24 mouse cellular contexts compared by ENCODE assay signal in the genomic region with DNA sequence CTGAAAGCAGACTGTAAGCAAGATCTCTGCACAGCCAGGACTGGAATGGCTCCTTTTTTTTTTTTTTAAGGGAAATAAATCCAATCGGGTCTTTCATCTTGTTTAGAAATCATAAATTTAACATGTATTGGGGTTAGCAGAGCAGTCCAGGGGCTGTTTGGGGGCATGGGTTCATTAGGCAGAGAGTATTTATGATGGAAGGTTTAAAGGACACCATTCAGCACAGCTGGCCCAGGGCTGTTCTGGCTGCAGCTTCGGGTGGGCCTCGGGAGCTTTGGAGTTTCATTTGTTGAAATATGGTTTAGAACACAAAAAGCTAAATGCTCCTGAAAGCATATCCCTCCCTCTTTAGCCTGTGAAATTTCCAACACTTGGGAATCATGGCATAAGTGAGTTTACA.
DNase-seq lines count a peak whose midpoint lies in the region; ATAC-seq and TF ChIP-seq lines count a peak whose summit lies in the region.
"Had no signal": no experiment of that assay in that cellular context is flagged by ENCODE, and none has a peak within 500 bp of the region (broad histone marks: within the 10 kb centered on the region; RNA-seq: fewer than 3 reads in every experiment).

No protein-coding gene starts in this region.

- no peak overlapping the region for H3K4me3 ChIP-seq in kidney, embryonic 14.5 days (ENCODE audit: low read length)
- no peak overlapping the region for H3K4me3 ChIP-seq in kidney, embryonic 16.5 days (ENCODE audit: low read length)
- H3K4me3 ChIP-seq in kidney, adult 2 months (ENCODE audit: insufficient read depth, low read depth, low read length), result no peak overlapping the region
- H3K4me3 ChIP-seq: embryonic facial prominence, embryonic 13.5 days; embryonic facial prominence, embryonic 15.5 days; erythroblast, embryonic 14.5 days; forebrain, embryonic 10.5 days; forebrain, embryonic 12.5 days had no signal

- no peak overlapping the region for H3K4me2 ChIP-seq in kidney, embryonic 14.5 days (replicated peaks; ENCODE audit: low read depth, low read length)
- no peak overlapping the region for H3K4me2 ChIP-seq in kidney, embryonic 16.5 days (replicated peaks; ENCODE audit: low read depth, low read length)
- H3K4me2 ChIP-seq: embryonic facial prominence, embryonic 13.5 days; embryonic facial prominence, embryonic 15.5 days; forebrain, embryonic 12.5 days had no signal

- peak; percentile 88 for ATAC-seq in kidney, embryonic 14.5 days (ENCODE audit: low FRiP score, low TSS enrichment)
- ATAC-seq in kidney, embryonic 16.5 days (ENCODE audit: low FRiP score, low TSS enrichment), result peak; percentile 89; the same call in 1 of the 2 replicates
- ATAC-seq: forebrain, embryonic 14.5 days had no signal

- no peaks in the 10 kb centered on the region for H3K9me3 ChIP-seq in kidney, embryonic 14.5 days (ENCODE audit: control insufficient read depth, low read length)
- no peaks in the 10 kb centered on the region for H3K9me3 ChIP-seq in kidney, embryonic 16.5 days (ENCODE audit: low read length)
- H3K9me3 ChIP-seq: embryonic facial prominence, embryonic 13.5 days; embryonic facial prominence, embryonic 15.5 days; forebrain, embryonic 10.5 days; forebrain, embryonic 12.5 days had no signal

- H3K9ac ChIP-seq in kidney, embryonic 14.5 days (ENCODE audit: low read depth, low read length), result no peak overlapping the region
- no peak overlapping the region for H3K9ac ChIP-seq in kidney, embryonic 16.5 days (replicated peaks; ENCODE audit: low read length)
- H3K9ac ChIP-seq: embryonic facial prominence, embryonic 13.5 days; embryonic facial prominence, embryonic 15.5 days; forebrain, embryonic 12.5 days had no signal

- H3K4me1 ChIP-seq in kidney, embryonic 14.5 days (ENCODE audit: control insufficient read depth, insufficient read depth, low read length), result 0 out of 2 replicates have a peak, but pooled peaks cover 6% of the 10 kb centered on the region
- no peaks in the 10 kb centered on the region for H3K4me1 ChIP-seq in kidney, embryonic 16.5 days (ENCODE audit: insufficient read depth, low read length)
- no peaks in the 10 kb centered on the region for H3K4me1 ChIP-seq in kidney, adult 2 months (ENCODE audit: control insufficient read depth, insufficient read depth, low read length)
- H3K4me1 ChIP-seq: embryonic facial prominence, embryonic 15.5 days had no signal

- DNase-seq in kidney, postnatal 25 days, result no peak
- DNase-seq in kidney, adult 2 months, result no peak
- peak; percentile 60 for DNase-seq in kidney, postnatal 10 days
- DNase-seq in kidney, adult 8-10 months, result no peak
- peak; percentile 46 to 60 for DNase-seq in kidney, postnatal 4 days
- no peak for DNase-seq in kidney, adult 11 months
- DNase-seq: adrenal gland, adult 2 months; adrenal gland, postnatal 10 days; adrenal gland, postnatal 25 days; cerebellum, adult 11 months; cerebellum, adult 18-20 months; cerebellum, adult 8-10 months; cerebellum, adult 9-11 months; cerebellum, postnatal 14 days; cerebellum, postnatal 36 days; embryo, embryonic 11 days had no signal

- 21% methylated on average over 3 of the region's 3 CpGs for WGBS in kidney, embryonic 14.5 days
- 10% methylated on average over 3 of the region's 3 CpGs for whole genome bisulfite sequencing in kidney, embryonic 16.5 days
- WGBS in kidney, adult 2 months, result 22% methylated on average over 3 of the region's 3 CpGs

- H3K36me3 ChIP-seq in kidney, embryonic 14.5 days (ENCODE audit: control insufficient read depth, insufficient read depth, low read length), result no peaks in the 10 kb centered on the region
- no peaks in the 10 kb centered on the region for H3K36me3 ChIP-seq in kidney, embryonic 16.5 days (ENCODE audit: insufficient read depth, low read length)
- H3K36me3 ChIP-seq in kidney, adult 2 months (ENCODE audit: control insufficient read depth, insufficient read depth, low read length), result no peaks in the 10 kb centered on the region
- H3K36me3 ChIP-seq: embryonic facial prominence, embryonic 13.5 days; embryonic facial prominence, embryonic 15.5 days; forebrain, embryonic 10.5 days; forebrain, embryonic 12.5 days had no signal

- no peak for TF ChIP-seq CTCF in kidney, adult 2 months (conservative IDR thresholded peaks at IDR 0.05; ENCODE audit: insufficient read depth, insufficient read length, low read depth, low read length)

- TF ChIP-seq POLR2A in kidney, adult 2 months (IDR thresholded peaks at IDR 0.05; ENCODE audit: low read depth, low read length), result no peak

- no peaks in the 10 kb centered on the region for H3K27me3 ChIP-seq in kidney, embryonic 14.5 days (ENCODE audit: control insufficient read depth, insufficient read depth, low read length)
- peaks cover 20% of the 10 kb centered on the region for H3K27me3 ChIP-seq in kidney, embryonic 16.5 days (ENCODE audit: insufficient read depth, low read length)
- H3K27me3 ChIP-seq in kidney, adult 2 months (replicated peaks; ENCODE audit: control insufficient read depth, insufficient read depth, low read length), result no peaks in the 10 kb centered on the region
- H3K27me3 ChIP-seq: embryonic facial prominence, embryonic 13.5 days; embryonic facial prominence, embryonic 15.5 days; forebrain, embryonic 12.5 days had no signal

- no peak overlapping the region for H3K27ac ChIP-seq in kidney, embryonic 14.5 days (ENCODE audit: low read depth, low read length)
- H3K27ac ChIP-seq in kidney, embryonic 16.5 days (ENCODE audit: low read length), result no peak overlapping the region
- no peak overlapping the region for H3K27ac ChIP-seq in kidney, adult 2 months (ENCODE audit: insufficient read depth, low read depth, low read length)
- H3K27ac ChIP-seq: embryonic facial prominence, embryonic 13.5 days; embryonic facial prominence, embryonic 15.5 days; forebrain, embryonic 10.5 days; forebrain, embryonic 12.5 days had no signal

Comparison
In these comparisons a context has a peak if more than half of its experiments do, and no peak if none do; other contexts are left out.
1. DNase-seq: peak in kidney, postnatal 10 days (single experiment) and kidney, postnatal 4 days (2 of 2); none in kidney, postnatal 25 days (0 of 2), kidney, adult 2 months (single experiment), kidney, adult 8-10 months (0 of 2) and kidney, adult 11 months (single experiment).